Mouse (Mus musculus) adrenal gland, adult 18-20 months (tissue): ENCODE measurements around the gene Pde7b. TPM values are rescaled to one million over a fixed set of nuclear protein-coding genes. Genes with fewer than 3 reads are reported as not detected.

ENCODE experiments used
- DNase-seq, 2 experiments: peaks; one replicate each; pipeline ENCODE4 v3.0.0; 2021 to 2022; ENCODE audit warnings: low spot score in 2 of 2
- total RNA-seq, 2 experiments: library from RNA; stranded (reverse); gene quantifications; 1 replicate in 1 of 2; 2 replicates in 1 of 2; pipeline ENCODE4 v1.2.3; 2021

The Pde7b gene
- total RNA-seq, 2 experiments from 2014 or later = 13.0 to 14.0 TPM

- DNase-seq = no peak
Measured at GRCm38 (mm10) chr10:20503265-20504025, 221.4 kb downstream of the Pde7b start.

GRCm38 (mm10) chr10:20501221-20501620 is 223.7 kb downstream of the Pde7b start:
- DNase-seq = no peak

DNA sequence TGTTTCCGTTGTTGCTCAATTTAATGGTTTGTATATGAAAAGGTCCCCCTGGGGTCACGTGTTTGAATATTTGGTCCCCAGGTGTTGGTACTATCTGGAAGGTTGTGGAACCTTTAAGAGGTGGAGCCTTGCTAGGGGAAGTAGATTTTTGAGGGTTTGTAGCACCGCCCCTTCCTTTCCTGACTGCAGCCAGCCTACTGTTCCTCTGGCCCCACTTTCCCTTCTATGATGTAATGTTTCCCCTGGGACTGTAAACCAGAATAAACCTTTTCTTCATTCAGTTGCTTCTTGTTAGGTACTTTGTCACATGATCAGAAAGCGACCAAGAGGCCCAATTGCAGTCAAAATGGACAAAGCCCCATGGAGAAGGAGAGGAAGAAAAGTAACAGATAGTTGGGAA is 229.8 kb downstream of the Pde7b start:
- no peak for DNase-seq

- DNase-seq = no peak
Measured at GRCm38 (mm10) chr10:20493826-20494455, 230.9 kb downstream of the Pde7b start.

DNA sequence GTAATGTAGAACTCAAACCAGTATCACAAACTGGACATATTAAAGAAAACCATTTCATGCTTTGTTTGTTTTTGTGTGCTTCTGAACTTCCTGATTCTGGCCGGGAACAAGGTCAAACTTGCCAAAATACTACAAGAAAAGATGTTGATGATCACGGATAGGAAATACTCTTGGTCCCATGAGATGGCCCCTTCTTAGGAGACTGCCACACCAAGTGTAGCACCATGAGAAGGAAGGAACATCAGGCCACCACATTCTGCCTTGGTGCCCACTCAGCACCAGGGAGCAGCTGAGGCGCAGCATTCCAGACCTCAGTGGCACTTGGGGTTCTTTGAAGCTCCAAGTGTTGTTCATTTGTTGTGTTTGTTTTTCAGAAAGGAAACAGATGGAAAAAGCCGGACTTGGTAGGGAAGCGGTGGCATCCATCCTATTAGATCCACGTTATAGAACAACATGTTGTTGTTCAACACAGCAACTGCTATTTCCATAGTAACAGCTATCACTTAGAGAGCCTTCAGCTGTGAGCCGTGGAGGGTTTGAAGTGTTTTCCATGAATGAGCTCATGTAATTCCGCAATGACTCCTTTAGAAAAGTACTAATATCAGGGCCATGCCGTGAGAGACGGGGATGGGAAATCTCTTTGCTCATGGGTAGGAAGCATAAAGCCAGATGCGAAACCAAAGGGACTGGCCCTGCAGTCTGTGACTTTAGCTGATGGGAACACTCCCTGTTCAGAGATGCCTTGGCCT is 232.5 kb downstream of the Pde7b start:
- DNase-seq = no peak

- DNase-seq = no peak
Measured at GRCm38 (mm10) chr10:20490775-20491174, 234.1 kb downstream of the Pde7b start.

GRCm38 (mm10) chr10:20490281-20490680 is 234.6 kb downstream of the Pde7b start:
- no peak for DNase-seq

GRCm38 (mm10) chr10:20486461-20487253 is 238.2 kb downstream of the Pde7b start:
- DNase-seq = peak; percentile 48 to 60

DNA sequence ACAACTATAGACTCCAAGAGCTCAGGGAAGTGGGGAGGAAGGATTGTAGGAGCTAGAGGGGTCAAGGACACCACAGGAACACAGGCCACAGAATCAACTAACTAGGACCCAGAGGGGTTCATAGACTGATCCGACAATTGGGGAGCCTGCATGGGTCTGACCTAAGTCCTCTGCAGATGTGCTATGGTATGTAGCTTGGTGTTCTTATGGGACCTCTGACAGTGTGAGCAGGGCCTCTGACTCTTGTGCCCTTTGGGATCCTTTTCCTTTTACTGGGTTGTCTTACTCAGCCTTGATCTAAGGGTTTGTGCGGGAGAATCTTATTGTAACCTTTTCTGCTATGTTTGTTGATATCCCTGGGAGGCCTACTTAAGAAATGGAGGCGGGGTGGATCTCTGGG is 239.1 kb downstream of the Pde7b start:
- no peak for DNase-seq

DNA sequence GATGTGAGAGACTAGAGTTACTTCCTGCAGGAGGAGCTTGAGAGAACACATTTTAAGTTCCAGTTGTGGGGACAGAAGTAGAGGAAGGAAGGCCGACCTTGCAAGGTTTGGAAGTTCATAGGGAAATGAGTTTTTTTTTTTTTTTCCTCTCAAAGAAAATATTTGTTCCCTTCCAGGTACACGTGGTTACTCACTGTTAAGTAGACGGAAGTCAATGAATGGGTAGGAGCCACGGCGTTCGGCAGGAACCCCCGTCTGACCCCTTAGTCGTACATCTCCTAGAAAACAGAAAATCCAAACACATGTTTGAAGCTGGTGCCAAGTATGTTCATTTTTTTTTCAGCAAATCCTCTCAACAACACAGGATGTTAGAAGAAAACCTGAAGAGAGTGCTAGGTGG is 245.4 kb downstream of the Pde7b start:
- DNase-seq = no peak

DNA sequence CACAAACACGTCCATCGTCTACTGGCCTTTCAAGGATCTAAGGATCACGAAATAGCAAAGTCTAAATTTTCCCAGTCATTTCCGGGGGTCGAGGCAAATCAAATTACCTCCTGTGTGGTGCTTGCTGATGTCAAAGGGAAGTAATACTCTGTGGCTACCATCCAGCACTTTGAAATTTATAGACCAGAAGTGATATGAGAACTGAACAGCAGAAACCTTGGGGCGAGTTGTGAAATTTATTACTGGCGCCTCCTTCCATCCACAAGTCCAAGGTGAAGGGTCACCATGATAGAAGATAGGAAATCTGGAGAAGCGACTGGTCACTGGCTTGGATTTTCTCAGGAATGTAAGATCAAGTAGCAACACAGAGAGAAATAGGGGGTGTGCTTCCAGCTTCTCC is 246.4 kb downstream of the Pde7b start:
- DNase-seq = no peak

- no peak for DNase-seq
Measured at GRCm38 (mm10) chr10:20474831-20475230, 250.0 kb downstream of the Pde7b start.

DNA sequence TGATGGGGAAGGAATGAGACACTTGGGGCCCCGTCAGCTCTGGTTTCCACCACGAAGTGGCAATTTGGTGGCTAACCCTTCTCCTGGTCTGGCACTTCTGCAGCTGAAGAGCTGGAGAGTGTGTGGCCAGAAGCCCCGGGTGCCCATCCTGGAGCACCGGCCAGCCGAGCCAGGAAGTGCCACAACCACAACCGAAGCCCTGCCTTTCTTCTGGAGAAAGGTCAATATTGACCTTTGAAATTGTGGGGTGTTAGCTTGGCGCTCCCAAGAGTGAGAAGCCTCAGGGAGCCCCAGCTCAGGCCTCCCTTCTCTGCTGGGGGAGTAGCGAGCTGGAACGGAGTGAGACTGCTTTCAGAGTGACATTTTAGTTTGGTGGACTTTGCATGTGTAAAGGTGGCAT is 250.8 kb downstream of the Pde7b start:
- DNase-seq = no peak

- DNase-seq = no peak
Measured at GRCm38 (mm10) chr10:20473505-20473904, 251.4 kb downstream of the Pde7b start.

DNA sequence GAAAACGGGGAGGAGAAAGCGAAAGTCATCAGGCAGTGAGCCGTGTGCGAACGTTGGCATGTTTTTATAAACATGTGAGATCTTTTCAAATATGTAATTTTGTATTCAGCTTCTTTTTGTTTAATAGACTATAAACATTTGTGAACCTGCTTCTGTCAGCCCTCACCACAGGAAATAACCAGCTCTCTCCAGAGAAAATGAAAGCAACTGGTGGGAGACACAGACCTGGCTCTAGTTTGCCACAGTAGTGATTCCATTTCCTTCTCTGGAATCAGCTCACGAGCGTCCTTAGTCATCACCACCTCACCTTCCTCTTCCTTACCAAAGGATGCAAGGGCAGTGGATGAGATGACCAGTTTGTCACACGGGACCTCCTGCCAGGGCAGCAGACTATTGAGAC is 252.9 kb downstream of the Pde7b start:
- DNase-seq = no peak

DNA sequence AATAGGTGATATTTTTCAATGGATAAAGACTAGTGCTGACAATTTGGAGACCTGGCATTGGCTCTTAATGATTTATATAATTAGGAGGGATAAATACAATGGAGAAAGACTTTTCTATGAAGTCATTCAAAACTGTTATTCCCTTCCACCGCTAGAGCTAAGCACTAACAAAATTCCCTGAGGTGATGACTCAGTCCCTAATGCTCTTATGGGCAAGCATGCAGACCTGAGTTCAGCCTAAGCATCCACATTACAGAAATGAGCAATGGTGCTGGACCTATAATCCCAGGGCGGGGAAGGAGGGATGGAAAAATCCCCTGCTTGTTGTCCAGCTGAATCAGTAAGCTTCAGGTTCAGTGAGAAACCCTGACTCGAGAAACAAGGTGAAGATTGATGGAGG is 260.2 kb downstream of the Pde7b start:
- no peak for DNase-seq

DNA sequence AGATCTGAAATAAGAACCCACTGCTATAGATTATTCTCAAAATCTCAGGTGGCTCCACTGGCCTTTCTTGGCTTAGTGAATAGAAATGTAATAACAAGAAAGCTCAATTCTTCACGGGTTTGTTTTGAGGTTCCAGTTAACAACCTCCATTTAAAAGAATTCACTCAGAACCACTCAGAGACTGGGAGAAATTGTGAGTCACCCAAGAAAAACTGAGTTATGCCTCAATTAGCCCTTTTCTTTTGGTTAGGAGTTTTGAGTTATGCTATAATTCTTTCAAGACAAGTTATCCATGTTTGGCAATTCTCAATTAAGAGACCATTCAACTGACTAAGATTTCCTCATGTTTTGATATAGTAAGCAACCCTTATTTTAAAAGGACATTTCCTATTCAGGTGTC is 260.9 kb downstream of the Pde7b start:
- no peak for DNase-seq

DNA sequence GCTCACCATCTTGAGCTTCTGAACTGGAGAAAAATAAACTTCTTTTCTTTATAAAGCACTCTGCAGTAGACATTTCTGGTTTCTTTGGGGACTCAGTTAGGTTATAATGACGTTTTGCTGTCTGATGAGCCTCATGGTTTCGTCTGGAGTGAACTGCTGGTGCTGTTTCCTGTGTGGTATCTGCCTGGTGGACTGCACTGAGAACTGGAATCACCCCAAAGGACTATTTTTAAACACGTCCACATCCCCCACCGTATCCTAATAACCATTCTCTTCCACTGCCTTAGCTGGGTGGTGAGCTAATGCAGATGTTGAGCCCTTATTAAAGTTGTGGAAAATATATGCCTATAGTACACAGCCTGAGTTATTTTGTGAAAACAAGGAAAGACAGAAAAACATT is 262.3 kb downstream of the Pde7b start:
- DNase-seq = no peak

- DNase-seq = no peak
Measured at GRCm38 (mm10) chr10:20459657-20460350, 265.1 kb downstream of the Pde7b start.

- no peak for DNase-seq
Measured at GRCm38 (mm10) chr10:20459160-20459559, 265.7 kb downstream of the Pde7b start.
